Mouse (Mus musculus): ENCODE measurements around the gene Aloxe3.

The Aloxe3 gene

GRCm38 (mm10) chr11:69123693-69124497 is 1.8 kb upstream of the Aloxe3 start:
- peak; percentile 76 to 92 for DNase-seq (ENCODE audit: low spot score in 2 of 2)

- DNase-seq (ENCODE audit: low spot score in 2 of 2): peak in 1 of 2 experiments; percentile 70
Measured at GRCm38 (mm10) chr11:69124498-69124847, 1.2 kb upstream of the Aloxe3 start.

DNA sequence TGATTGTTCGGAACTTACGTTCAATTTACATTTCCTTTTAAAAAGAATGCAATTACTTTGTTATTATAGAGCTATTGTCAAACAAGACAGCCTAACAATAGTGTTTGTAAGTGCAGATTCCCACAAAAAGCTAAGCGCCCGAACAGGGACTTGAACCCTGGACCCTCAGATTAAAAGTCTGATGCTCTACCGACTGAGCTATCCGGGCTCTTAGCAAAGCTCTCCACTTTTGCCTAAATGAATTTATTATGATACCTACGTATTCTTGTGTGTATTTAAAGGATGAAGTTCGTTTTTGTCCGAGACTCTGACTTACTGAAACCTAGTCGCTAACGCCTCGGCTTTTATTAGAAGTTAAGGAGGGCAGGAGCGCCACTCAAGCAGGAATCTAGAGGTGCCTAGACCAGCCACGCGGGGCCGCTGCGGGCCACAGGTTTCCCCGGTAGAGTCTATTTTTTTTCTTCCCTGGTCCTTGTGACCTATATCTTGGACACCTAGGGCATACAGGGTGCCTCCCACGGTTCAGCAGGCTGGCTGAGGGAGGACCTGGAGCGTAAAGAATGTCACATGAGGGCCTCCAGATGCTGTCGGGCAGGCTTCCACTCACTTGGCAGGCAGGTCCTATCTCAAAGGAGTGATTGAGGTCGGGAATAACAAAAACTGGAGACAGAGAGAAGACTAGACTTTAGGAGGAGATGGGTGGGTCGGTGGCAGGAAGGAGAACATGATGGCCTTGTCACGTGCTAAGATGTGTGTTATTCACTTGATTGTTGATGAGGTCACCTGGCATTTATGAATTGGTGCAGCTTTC is 450 bp upstream of the Aloxe3 start:
- DNase-seq (ENCODE audit: low spot score in 2 of 2): peak; percentile 81 to 88

DNA sequence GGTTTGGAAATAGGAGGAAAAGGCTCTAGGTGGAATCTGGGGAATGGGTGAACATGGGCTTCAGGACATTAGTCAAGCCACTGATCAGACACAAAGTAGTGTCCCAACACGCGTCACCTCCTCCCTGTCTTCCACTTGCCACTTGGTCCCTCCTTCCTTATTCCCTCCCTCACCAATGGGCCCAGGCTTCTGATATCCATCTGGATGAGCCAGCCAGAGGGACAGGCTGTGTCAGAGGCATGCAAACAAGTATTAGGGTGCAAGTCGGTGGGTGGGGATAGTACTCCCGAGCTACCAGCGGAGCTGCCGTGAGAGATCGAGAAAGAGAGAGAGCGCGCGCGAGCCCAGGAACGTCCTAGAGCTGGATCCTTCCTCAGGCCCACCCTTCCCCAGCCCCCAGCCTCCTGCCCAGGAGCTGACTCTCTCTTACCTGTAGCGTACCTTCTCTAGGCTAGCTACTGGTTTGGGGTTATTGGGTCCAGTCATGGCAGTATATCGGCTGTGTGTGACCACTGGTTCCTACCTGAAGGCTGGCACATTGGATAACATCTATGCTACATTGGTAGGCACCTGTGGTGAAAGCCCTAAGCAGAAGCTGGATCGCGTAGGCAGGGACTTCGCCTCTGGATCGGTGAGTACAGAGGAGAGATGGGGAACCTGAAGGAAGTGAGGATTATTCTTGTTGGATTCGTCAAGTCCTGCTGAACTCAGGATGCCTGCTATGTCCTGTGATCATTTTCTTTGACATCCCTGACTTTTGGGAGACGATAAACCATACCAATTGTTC is 416 bp downstream of the Aloxe3 start:
- no peak for DNase-seq (ENCODE audit: low spot score in 2 of 2)

DNA sequence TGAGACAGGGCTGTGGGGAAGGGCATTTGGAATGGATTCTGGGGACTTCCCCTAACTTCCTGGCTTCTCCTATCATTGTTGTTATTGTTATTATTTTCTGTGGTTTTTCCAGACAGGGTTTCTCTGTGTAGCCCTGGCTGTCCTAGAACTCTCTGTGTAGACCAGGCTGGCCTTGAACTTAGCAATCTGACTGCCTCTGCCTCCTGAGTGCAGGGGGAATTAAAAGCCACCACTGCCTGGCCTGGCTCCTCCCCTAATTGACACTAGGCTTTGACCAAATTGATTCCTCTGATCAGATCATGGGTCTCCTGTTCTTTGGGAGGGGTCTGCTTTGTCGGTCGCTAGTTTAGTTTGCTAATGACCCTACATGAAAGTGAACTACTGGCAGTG is 1.0 kb downstream of the Aloxe3 start:
- DNase-seq (ENCODE audit: low spot score in 2 of 2): no peak

- DNase-seq (ENCODE audit: low spot score in 2 of 2): no peak
Measured at GRCm38 (mm10) chr11:69128426-69129122, 2.9 kb downstream of the Aloxe3 start.

DNA sequence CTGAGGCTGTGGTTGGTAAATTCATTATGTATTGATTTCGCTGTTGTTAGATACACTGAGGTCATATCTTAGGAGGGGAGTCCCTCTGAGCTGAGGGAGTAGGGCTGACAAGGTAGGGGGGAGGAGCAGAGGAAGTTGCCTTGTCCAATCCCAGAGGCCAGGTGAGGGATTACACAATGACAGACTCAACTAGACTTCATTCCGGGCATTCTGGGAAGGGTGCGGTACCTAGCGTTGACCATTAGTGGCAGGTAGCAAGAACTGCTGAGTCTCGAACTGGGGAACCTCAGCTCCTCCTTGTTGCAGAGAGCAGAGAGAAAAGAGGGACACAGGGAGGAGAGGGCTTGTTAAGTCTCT is 7.8 kb downstream of the Aloxe3 start:
- DNase-seq (ENCODE audit: low spot score in 2 of 2): no peak

DNA sequence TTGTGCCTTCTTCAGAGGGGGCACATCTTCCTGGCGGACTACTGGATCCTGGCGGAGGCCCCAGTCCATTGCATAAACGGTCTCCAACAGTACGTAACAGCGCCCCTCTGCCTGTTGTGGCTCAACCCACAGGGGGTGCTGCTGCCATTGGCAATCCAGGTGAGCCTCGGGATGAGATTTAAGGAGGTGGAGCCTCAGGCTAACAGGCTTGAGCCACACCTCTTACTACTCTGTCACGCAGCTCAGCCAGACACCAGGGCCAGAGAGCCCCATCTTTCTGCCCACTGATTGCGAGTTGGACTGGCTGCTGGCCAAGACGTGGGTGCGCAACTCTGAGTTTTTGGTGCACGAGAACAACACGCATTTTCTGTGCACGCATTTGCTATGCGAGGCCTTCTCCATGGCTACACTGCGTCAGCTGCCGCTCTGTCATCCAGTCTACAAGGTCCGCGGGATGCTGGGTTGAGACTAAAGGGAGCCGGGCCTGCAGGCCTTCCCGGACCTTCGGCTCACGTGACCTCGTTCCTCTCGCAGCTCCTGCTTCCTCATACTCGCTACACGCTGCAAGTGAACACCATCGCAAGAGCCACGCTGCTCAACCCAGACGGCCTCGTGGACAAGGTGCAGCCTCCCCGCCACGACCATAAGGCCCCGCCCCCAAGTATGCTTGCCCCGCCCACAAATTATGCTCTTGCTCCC is 8.4 kb downstream of the Aloxe3 start:
- DNase-seq (ENCODE audit: low spot score in 2 of 2): peak in 1 of 2 experiments; percentile 28

- no peak for DNase-seq (ENCODE audit: low spot score in 2 of 2)
Measured at GRCm38 (mm10) chr11:69134622-69134968, 8.9 kb downstream of the Aloxe3 start.

GRCm38 (mm10) chr11:69135361-69135760 is 9.7 kb downstream of the Aloxe3 start:
- no peak for DNase-seq (ENCODE audit: low spot score in 2 of 2)

GRCm38 (mm10) chr11:69147546-69147945 is 21.9 kb downstream of the Aloxe3 start:
- DNase-seq (ENCODE audit: low spot score in 2 of 2): no peak

DNA sequence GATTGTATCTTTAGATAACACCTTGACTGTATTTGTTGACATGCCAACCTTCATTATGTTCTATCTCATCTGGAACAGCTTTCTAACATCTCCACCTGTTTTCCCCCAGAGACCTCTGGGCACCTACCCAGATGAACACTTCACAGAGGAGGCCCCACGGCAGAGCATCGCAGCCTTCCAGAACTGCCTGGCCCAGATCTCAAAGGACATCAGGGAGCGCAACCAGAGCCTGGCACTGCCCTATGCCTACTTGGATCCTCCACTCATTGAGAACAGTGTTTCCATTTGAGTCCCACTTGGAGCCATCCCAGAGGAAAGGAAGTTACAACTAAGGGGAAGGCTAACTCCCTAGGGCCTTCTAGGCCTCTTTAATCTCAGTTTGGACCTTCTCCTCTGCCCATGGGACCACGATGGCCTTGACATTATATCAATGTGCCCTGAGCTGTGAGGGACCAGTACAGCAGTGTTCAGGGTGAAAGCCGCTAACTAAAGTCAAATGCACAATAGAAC is 22.8 kb downstream of the Aloxe3 start:
- no peak for DNase-seq (ENCODE audit: low spot score in 2 of 2)

DNA sequence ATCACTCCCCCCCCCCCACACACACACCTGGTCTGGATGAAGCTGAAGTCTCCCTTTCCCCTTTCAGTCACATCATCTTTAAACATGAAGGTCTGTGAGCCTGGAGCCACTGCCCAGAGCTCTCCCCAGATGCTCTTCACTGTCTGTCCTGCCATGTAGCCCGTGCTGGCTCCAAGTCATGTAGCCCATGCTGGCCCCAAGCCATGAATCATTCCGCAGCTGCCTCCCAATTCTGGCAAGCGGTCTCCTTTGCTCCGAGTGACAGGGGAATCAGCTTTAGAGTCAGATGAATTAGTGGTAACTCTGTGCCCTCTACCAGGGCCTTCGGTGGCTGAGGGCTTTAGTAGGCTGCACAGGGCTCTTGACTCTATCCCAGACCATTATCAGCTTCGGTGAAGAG is 24.0 kb downstream of the Aloxe3 start:
- no peak for DNase-seq (ENCODE audit: low spot score in 2 of 2)

DNA sequence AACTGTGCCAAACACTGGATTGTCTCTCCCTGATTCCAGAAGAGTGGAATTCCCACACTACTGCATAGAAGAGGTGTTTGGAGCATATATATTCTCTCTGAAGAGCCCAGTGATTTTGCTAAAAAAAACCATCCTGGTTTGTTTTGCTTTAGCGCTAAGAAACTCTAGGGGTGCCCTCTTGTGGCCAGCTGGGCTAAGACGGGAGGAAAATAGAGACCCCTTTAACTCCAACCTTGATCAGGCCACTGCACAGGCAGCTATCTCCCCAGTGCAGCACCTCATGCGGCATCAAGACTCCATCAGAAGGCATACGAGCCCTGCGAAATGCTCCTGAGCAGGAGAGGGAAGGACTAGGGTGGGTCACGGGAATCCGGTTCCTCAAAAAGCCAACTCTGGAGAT is 24.7 kb downstream of the Aloxe3 start:
- peak in 1 of 2 experiments; percentile 47 for DNase-seq (ENCODE audit: low spot score in 2 of 2)

- no peak for DNase-seq (ENCODE audit: low spot score in 2 of 2)
Measured at GRCm38 (mm10) chr11:69151004-69151403, 25.3 kb downstream of the Aloxe3 start.

- DNase-seq (ENCODE audit: low spot score in 2 of 2): no peak
Measured at GRCm38 (mm10) chr11:69153831-69154230, 28.1 kb downstream of the Aloxe3 start.

DNA sequence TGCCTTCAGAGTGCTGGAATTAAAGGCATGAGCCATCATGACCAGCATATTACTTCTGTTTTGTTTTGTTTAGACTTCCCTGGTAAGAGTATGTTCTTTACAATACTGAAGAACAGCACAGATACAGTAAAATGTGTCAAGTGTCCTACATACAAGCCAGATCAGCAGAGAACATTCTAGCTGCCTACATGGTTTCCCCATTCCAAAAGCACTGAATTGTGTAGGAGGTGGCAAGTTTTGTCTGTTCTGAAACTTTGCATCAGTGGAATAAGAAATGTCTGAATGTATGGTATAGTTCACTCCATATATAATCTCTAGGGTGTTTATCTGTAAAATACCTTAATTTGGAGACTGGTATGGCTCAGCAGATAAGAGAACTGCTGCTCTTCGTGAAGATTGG is 29.7 kb downstream of the Aloxe3 start:
- no peak for DNase-seq (ENCODE audit: low spot score in 2 of 2)

GRCm38 (mm10) chr11:69156800-69157199 is 31.1 kb downstream of the Aloxe3 start, which contains the start of gene Alox12b:
Gene Alox12b, plus strand, starts transcription at chr11:69156989.
- DNase-seq (ENCODE audit: low spot score in 2 of 2): no peak

- no peak for DNase-seq (ENCODE audit: low spot score in 2 of 2)
Measured at GRCm38 (mm10) chr11:69169313-69169712, 43.6 kb downstream of the Aloxe3 start.

GRCm38 (mm10) chr11:69171626-69172025 is 45.9 kb downstream of the Aloxe3 start:
- DNase-seq (ENCODE audit: low spot score in 2 of 2): peak; percentile 85 to 87

DNA sequence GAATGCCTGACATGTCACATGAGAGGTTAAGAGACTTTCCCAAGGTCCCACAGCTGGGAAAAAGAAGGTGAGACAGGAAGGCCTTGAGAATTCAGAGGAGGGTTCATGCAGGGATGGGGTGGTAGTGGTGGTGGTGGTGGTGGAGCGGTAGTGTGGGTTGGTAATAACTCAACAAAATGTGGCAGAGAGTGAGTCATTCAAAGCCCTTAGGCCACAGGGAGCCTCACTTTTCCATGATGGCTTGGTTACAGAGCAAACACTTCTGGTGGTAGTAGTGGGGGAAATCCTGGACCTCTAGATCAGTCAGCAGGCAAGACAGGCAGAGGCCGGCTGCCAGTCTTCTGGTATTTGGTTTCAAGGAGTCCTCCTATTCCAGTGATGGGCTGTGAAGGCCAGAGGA is 46.9 kb downstream of the Aloxe3 start:
- no peak for DNase-seq (ENCODE audit: low spot score in 2 of 2)

Data from heart, adult 9 months (tissue).